Mouse (Mus musculus) central nervous system, embryonic 11.5 days (tissue): Measurements from ENCODE around the gene Gm3015. TPM values are rescaled to one million over a fixed set of nuclear protein-coding genes. Genes with fewer than 3 reads are reported as not detected.

Source experiments
- polyA plus RNA-seq: library from polyadenylated mRNA; depleted of rRNA; stranded (reverse); fragments of >200 nt; gene quantifications from 2 replicates; pipeline ENCODE4 v1.2.3, GENCODE M21; 2012; rRNA removed

Gm3015 gene
- polyA plus RNA-seq: not detected in 2 replicates

DNA sequence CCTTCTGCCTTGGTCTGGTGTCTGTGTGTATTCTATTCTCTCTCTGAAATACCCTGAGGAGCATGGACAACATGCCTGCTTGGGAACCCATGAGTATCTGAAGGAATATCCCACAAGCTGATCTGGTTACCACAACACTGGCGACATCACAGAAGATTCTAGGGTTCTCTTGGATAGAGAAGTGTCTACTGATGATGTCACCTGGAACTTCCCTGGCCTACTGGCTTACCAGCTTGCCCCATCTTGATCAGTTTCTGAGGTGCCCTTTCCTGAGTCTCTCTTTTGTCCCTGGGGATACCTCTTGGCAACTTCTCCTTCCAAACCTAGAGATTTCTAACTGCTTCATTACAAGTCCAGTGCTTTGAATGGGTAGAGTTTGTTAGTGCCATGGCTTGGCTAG, at the start of gene Gm3015:
Gm3015 (minus strand) TSS at position 101 of the 400 bp plus-strand sequence.

DNA sequence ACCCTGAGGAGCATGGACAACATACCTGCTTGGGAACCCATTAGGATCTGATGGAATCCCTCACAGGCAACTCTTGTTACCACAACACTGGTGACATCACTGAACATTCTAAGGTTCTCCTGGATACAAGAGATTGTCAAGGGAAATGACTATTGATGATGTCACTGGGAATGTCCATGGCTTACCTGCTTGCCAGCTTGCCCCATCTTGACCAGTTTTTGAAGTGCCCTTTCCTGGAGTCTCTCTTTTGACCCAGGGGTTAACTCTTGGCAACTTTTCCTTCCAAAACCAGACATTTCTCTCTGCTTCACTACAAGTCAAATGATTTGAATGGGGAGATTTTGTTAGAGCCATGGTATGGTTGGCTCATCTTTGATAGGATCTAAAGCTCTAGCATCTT, 29.3 kb upstream of the Gm3015 start, which contains the start of gene Gm10377:
Gm10377 (minus strand) TSS at position 101 of the 400 bp plus-strand sequence.

Other genes with a start within 250 kb of the Gm3015 start
- gene Gm8024, start 244.5 kb downstream of the Gm3015 start, polyA plus RNA-seq: not detected in 2 replicates
- not detected in 2 replicates for gene Gm17124, start 168.9 kb downstream of the Gm3015 start, polyA plus RNA-seq
- not detected in 2 replicates for gene Gm3633, start 126.9 kb downstream of the Gm3015 start, polyA plus RNA-seq
- gene Gm10378, start 112.9 kb downstream of the Gm3015 start, polyA plus RNA-seq: not detected in 2 replicates
- not detected in 2 replicates for gene Gm10377, start 29.2 kb upstream of the Gm3015 start, polyA plus RNA-seq
- not detected in 2 replicates for gene Gm21977, start 84.7 kb upstream of the Gm3015 start, polyA plus RNA-seq
- gene Gm8082, start 224.8 kb upstream of the Gm3015 start, polyA plus RNA-seq: not detected in 2 replicates
- gene Gm10376, start 246.8 kb upstream of the Gm3015 start, polyA plus RNA-seq: not detected in 2 replicates